Mouse (Mus musculus): ENCODE results near the gene Rrp1b.
A peak's percentile ranks its signal among the peaks of the same experiment; 100 is the strongest.
"Not testable (repeated sequence)": the region's sequence is repeated elsewhere in the genome, so short reads cannot be mapped to it uniquely, and the experiment has no call there.

The Rrp1b gene

GRCm38 (mm10) chr17:32087069-32087468 lies 51.2 kb downstream of the Rrp1b start:
- DNase-seq (ENCODE audit: low read depth, low spot score) = peak; percentile 52

- no peak for DNase-seq (ENCODE audit: low read depth, low spot score)
Observed at GRCm38 (mm10) chr17:32091032-32091363, 55.1 kb downstream of the Rrp1b start.

- peak; percentile 79 for DNase-seq (ENCODE audit: low read depth, low spot score)
Observed at GRCm38 (mm10) chr17:32091364-32092240, 55.7 kb downstream of the Rrp1b start.

- no peak for DNase-seq (ENCODE audit: low read depth, low spot score)
Observed at GRCm38 (mm10) chr17:32092241-32092619, 56.3 kb downstream of the Rrp1b start.

- peak; percentile 37 for DNase-seq (ENCODE audit: low read depth, low spot score)
Observed at GRCm38 (mm10) chr17:32092895-32093294, 57.0 kb downstream of the Rrp1b start.

GRCm38 (mm10) chr17:32097676-32098075 lies 61.8 kb downstream of the Rrp1b start:
- no peak for DNase-seq (ENCODE audit: low read depth, low spot score)

GRCm38 (mm10) chr17:32098905-32099304 lies 63.0 kb downstream of the Rrp1b start:
- DNase-seq (ENCODE audit: low read depth, low spot score) = not testable (repeated sequence)

- DNase-seq (ENCODE audit: low read depth, low spot score) = no peak
Observed at GRCm38 (mm10) chr17:32099574-32099942, 63.7 kb downstream of the Rrp1b start.

GRCm38 (mm10) chr17:32099943-32100586 lies 64.2 kb downstream of the Rrp1b start:
- DNase-seq (ENCODE audit: low read depth, low spot score) = peak; percentile 83

- DNase-seq (ENCODE audit: low read depth, low spot score) = no peak
Observed at GRCm38 (mm10) chr17:32103054-32103453, 67.2 kb downstream of the Rrp1b start.

GRCm38 (mm10) chr17:32106358-32106757 lies 70.5 kb downstream of the Rrp1b start:
- DNase-seq (ENCODE audit: low read depth, low spot score) = no peak

- no peak for DNase-seq (ENCODE audit: low read depth, low spot score)
Observed at GRCm38 (mm10) chr17:32107877-32108276, 72.0 kb downstream of the Rrp1b start.

GRCm38 (mm10) chr17:32108320-32109011 lies 72.6 kb downstream of the Rrp1b start:
- DNase-seq (ENCODE audit: low read depth, low spot score) = not testable (repeated sequence)

GRCm38 (mm10) chr17:32109201-32109940 lies 73.5 kb downstream of the Rrp1b start:
- no peak for DNase-seq (ENCODE audit: low read depth, low spot score)

GRCm38 (mm10) chr17:32110424-32110823 lies 74.5 kb downstream of the Rrp1b start:
- DNase-seq (ENCODE audit: low read depth, low spot score) = no peak

- no peak for DNase-seq (ENCODE audit: low read depth, low spot score)
Observed at GRCm38 (mm10) chr17:32110980-32111780, 75.3 kb downstream of the Rrp1b start.
